Mouse (Mus musculus) stomach, embryonic 15.5 days (tissue): Measurements from ENCODE around the gene Spata16. TPM values are rescaled to one million over a fixed set of nuclear protein-coding genes. Genes with fewer than 3 reads are reported as not detected.
A peak's percentile ranks its signal among the peaks of the same experiment; 100 is the strongest.

Experiments used
- ATAC-seq: fragments of 200-750 bp; cut with Nextera tagmentation; 2 replicates; pipeline ENCODE4 v1.8.0; 2017; ENCODE audit warnings: low read depth, moderate number of reproducible peaks, moderate TSS enrichment; ENCODE audit not compliant: insufficient read depth, low FRiP score
- H3K27ac ChIP-seq: fragments of 300-500 bp; sonication (generic); 2 replicates; pipeline ENCODE4 v1.5.1; 2015; ENCODE audit warnings: mild to moderate bottlenecking, inconsistent platforms
- H3K27me3 ChIP-seq: fragments of 300-500 bp; sonication (generic); replicated peaks from 2 replicates; pipeline ENCODE4 v1.6.1; 2015; ENCODE audit warnings: inconsistent platforms
- H3K36me3 ChIP-seq: fragments of 300-500 bp; sonication (generic); 2 replicates; pipeline ENCODE4 v1.6.1; 2015; ENCODE audit warnings: inconsistent platforms
- H3K4me1 ChIP-seq: fragments of 300-500 bp; sonication (generic); 2 replicates; pipeline ENCODE4 v1.6.1; 2015; ENCODE audit warnings: inconsistent platforms
- H3K4me2 ChIP-seq: fragments of 300-500 bp; sonication (generic); 2 replicates; pipeline ENCODE4 v1.6.1; 2015; ENCODE audit warnings: mild to moderate bottlenecking, inconsistent platforms
- H3K4me3 ChIP-seq: fragments of 300-500 bp; sonication (generic); replicated peaks from 2 replicates; pipeline ENCODE4 v1.5.1; 2015; ENCODE audit warnings: inconsistent platforms
- H3K9ac ChIP-seq: fragments of 300-500 bp; sonication (generic); 2 replicates; pipeline ENCODE4 v1.6.1; 2015; ENCODE audit warnings: inconsistent platforms
- H3K9me3 ChIP-seq: fragments of 300-500 bp; sonication (generic); 2 replicates; pipeline ENCODE4 v1.6.1; 2016; ENCODE audit warnings: inconsistent platforms
- WGBS: fragments of 180-500 bp; shearing (Covaris S2); methylation state at CpG from one replicate; pipeline ENCODE4 v1.1.7; 2015; 5-methylcytosine and 5-hydroxymethylcytosine counted together
- polyA plus RNA-seq: library from polyadenylated mRNA; unstranded; fragments of >200 nt; fragmentation: Nextera tagmentation; extraction: Ambion mirVana; gene quantifications from 2 replicates; pipeline ENCODE4 v1.2.1, GENCODE M21; 2015

Gene Spata16
- polyA plus RNA-seq, 1 experiment from 2014 or later = not detected

GRCm38 (mm10) chr3:26924212-26924611 is 286.8 kb downstream of the Spata16 start:
- ATAC-seq = no peak
- Histone ChIP-seq H3K4me1 (no peaks in the 10 kb centered on the region), H3K9ac (no peak overlapping the region), H3K27me3 (no peaks in the 10 kb centered on the region), H3K9me3 (no peaks in the 10 kb centered on the region), H3K4me3 (no peak overlapping the region), H3K27ac (no peak overlapping the region), H3K4me2 (no peak overlapping the region), H3K36me3 (no peaks in the 10 kb centered on the region)
- WGBS = 14% methylated on average over 3 of the region's 3 CpGs

GRCm38 (mm10) chr3:26933079-26933478 is 295.7 kb downstream of the Spata16 start:
- no peak for ATAC-seq
- Histone ChIP-seq H3K9ac (no peak overlapping the region), H3K27me3 (no peaks in the 10 kb centered on the region), H3K27ac (no peak overlapping the region), H3K4me2 (no peak overlapping the region), H3K9me3 (no peaks in the 10 kb centered on the region), H3K36me3 (no peaks in the 10 kb centered on the region), H3K4me3 (no peak overlapping the region), H3K4me1 (no peaks in the 10 kb centered on the region)
- 73% methylated on average over 3 of the region's 3 CpGs for WGBS

- Histone ChIP-seq H3K4me1 (no peaks in the 10 kb centered on the region), H3K36me3 (no peaks in the 10 kb centered on the region), H3K27ac (no peak overlapping the region), H3K4me3 (no peak overlapping the region), H3K27me3 (no peaks in the 10 kb centered on the region), H3K4me2 (no peak overlapping the region), H3K9ac (no peak overlapping the region), H3K9me3 (no peaks in the 10 kb centered on the region)
- 63% methylated on average over 22 of the region's 22 CpGs for WGBS
- no peak for ATAC-seq
These were observed 299.6 kb downstream of the Spata16 start for GRCm38 (mm10) chr3:26936897-26937590.

- Histone ChIP-seq H3K4me3 (no peak overlapping the region), H3K9ac (no peak overlapping the region), H3K4me2 (no peak overlapping the region), H3K9me3 (no peaks in the 10 kb centered on the region), H3K27ac (no peak overlapping the region), H3K36me3 (no peaks in the 10 kb centered on the region), H3K27me3 (no peaks in the 10 kb centered on the region), H3K4me1 (no peaks in the 10 kb centered on the region)
- WGBS = 79% methylated on average over 5 of the region's 5 CpGs
- no peak for ATAC-seq
These were observed 329.4 kb downstream of the Spata16 start for GRCm38 (mm10) chr3:26966776-26967175.

- H3K27ac ChIP-seq = no peak overlapping the region
- WGBS = 66% methylated on average over 3 of the region's 3 CpGs
- no peaks in the 10 kb centered on the region for H3K4me1 ChIP-seq
- ATAC-seq = peak; percentile 53
- H3K4me3 ChIP-seq = no peak overlapping the region
- H3K36me3 ChIP-seq = no peaks in the 10 kb centered on the region
- H3K9ac ChIP-seq = no peak overlapping the region
- no peaks in the 10 kb centered on the region for H3K9me3 ChIP-seq
- no peak overlapping the region for H3K4me2 ChIP-seq
- H3K27me3 ChIP-seq = no peaks in the 10 kb centered on the region
These were observed 331.6 kb downstream of the Spata16 start for GRCm38 (mm10) chr3:26968852-26969513.

GRCm38 (mm10) chr3:26970529-26970928 is 333.1 kb downstream of the Spata16 start:
- Histone ChIP-seq H3K4me2 (no peak overlapping the region), H3K4me1 (no peaks in the 10 kb centered on the region), H3K27me3 (no peaks in the 10 kb centered on the region), H3K27ac (no peak overlapping the region), H3K9ac (no peak overlapping the region), H3K9me3 (no peaks in the 10 kb centered on the region), H3K36me3 (no peaks in the 10 kb centered on the region), H3K4me3 (no peak overlapping the region)
- 83% methylated on average over 3 of the region's 3 CpGs for WGBS
- ATAC-seq = no peak

- Histone ChIP-seq H3K4me2 (no peak overlapping the region), H3K36me3 (no peaks in the 10 kb centered on the region), H3K27me3 (no peaks in the 10 kb centered on the region), H3K27ac (no peak overlapping the region), H3K9ac (no peak overlapping the region), H3K4me1 (no peaks in the 10 kb centered on the region), H3K9me3 (no peaks in the 10 kb centered on the region), H3K4me3 (no peak overlapping the region)
- ATAC-seq = no peak
- 26% methylated on average over 1 of the region's 1 CpGs for WGBS
These were observed 333.9 kb downstream of the Spata16 start for GRCm38 (mm10) chr3:26971276-26971675.

- Histone ChIP-seq H3K4me3 (no peak overlapping the region), H3K9ac (no peak overlapping the region), H3K4me2 (no peak overlapping the region), H3K9me3 (no peaks in the 10 kb centered on the region), H3K27ac (no peak overlapping the region), H3K27me3 (no peaks in the 10 kb centered on the region), H3K36me3 (no peaks in the 10 kb centered on the region), H3K4me1 (no peaks in the 10 kb centered on the region)
- peak; percentile 50; the same call in 1 of the 2 replicates for ATAC-seq
- WGBS = 4% methylated on average over 1 of the region's 1 CpGs
These were observed 334.7 kb downstream of the Spata16 start for GRCm38 (mm10) chr3:26972105-26972504.

- Histone ChIP-seq H3K4me1 (no peaks in the 10 kb centered on the region), H3K4me2 (no peak overlapping the region), H3K27me3 (no peaks in the 10 kb centered on the region), H3K9ac (no peak overlapping the region), H3K9me3 (no peaks in the 10 kb centered on the region), H3K4me3 (no peak overlapping the region), H3K36me3 (no peaks in the 10 kb centered on the region), H3K27ac (no peak overlapping the region)
- WGBS = 63% methylated on average over 2 of the region's 2 CpGs
- ATAC-seq = no peak
These were observed 342.2 kb downstream of the Spata16 start for GRCm38 (mm10) chr3:26979603-26980002.

- no peaks in the 10 kb centered on the region for H3K4me1 ChIP-seq
- H3K9ac ChIP-seq = no peak overlapping the region
- H3K9me3 ChIP-seq = no peaks in the 10 kb centered on the region
- ATAC-seq = no peak
- H3K27me3 ChIP-seq = no peaks in the 10 kb centered on the region
- H3K4me2 ChIP-seq = no peak overlapping the region
- no peaks in the 10 kb centered on the region for H3K36me3 ChIP-seq
- H3K4me3 ChIP-seq = no peak overlapping the region
- 83% methylated on average over 3 of the region's 3 CpGs for WGBS
- no peak overlapping the region for H3K27ac ChIP-seq
These were observed 343.0 kb downstream of the Spata16 start for GRCm38 (mm10) chr3:26980371-26980770.

- Histone ChIP-seq H3K9me3 (no peaks in the 10 kb centered on the region), H3K4me1 (no peaks in the 10 kb centered on the region), H3K27me3 (no peaks in the 10 kb centered on the region), H3K36me3 (no peaks in the 10 kb centered on the region), H3K9ac (no peak overlapping the region), H3K27ac (no peak overlapping the region), H3K4me2 (no peak overlapping the region), H3K4me3 (no peak overlapping the region)
- WGBS = 75% methylated on average over 6 of the region's 6 CpGs
- no peak for ATAC-seq
These were observed 344.7 kb downstream of the Spata16 start for GRCm38 (mm10) chr3:26981979-26982623.

GRCm38 (mm10) chr3:26983749-26984148 is 346.3 kb downstream of the Spata16 start:
- H3K27ac ChIP-seq = no peak overlapping the region
- no peak overlapping the region for H3K9ac ChIP-seq
- H3K27me3 ChIP-seq = no peaks in the 10 kb centered on the region
- no peak overlapping the region for H3K4me2 ChIP-seq
- H3K4me1 ChIP-seq = no peaks in the 10 kb centered on the region
- H3K36me3 ChIP-seq = no peaks in the 10 kb centered on the region
- H3K4me3 ChIP-seq = no peak overlapping the region
- H3K9me3 ChIP-seq = no peaks in the 10 kb centered on the region
- ATAC-seq = no peak
- WGBS = 87% methylated on average over 6 of the region's 6 CpGs
